24 mouse cellular contexts compared by ENCODE assay signal in genomic region chr4:94281732-94282131, GRCm38 (mm10).
"Had no signal": no experiment of that assay in that cellular context is flagged by ENCODE, and none has a peak within 500 bp of the region (broad histone marks: within the 10 kb centered on the region; RNA-seq: fewer than 3 reads in every experiment).

No protein-coding gene starts in this region.

- H3K27ac ChIP-seq: heart, adult 2 months; heart, embryonic 13.5 days; heart, embryonic 15.5 days; hindbrain, embryonic 13.5 days; hindbrain, embryonic 15.5 days; hindbrain, postnatal 0 days; layer of hippocampus, adult 2 months; left cerebral cortex, adult 2 months; limb, embryonic 10.5 days; limb, embryonic 12.5 days; liver, embryonic 13.5 days had no signal

- H3K4me1 ChIP-seq: heart, embryonic 13.5 days; heart, embryonic 15.5 days; hindbrain, embryonic 13.5 days; hindbrain, embryonic 15.5 days; limb, embryonic 10.5 days; limb, embryonic 12.5 days; liver, embryonic 13.5 days had no signal

- H3K36me3 ChIP-seq: heart, embryonic 13.5 days; heart, embryonic 15.5 days; hindbrain, embryonic 13.5 days; hindbrain, embryonic 15.5 days; limb, embryonic 10.5 days; limb, embryonic 12.5 days; liver, embryonic 13.5 days had no signal

- H3K4me2 ChIP-seq: heart, embryonic 11.5 days; heart, embryonic 13.5 days; heart, embryonic 15.5 days; hindbrain, embryonic 13.5 days; hindbrain, embryonic 15.5 days; limb, embryonic 12.5 days; liver, embryonic 11.5 days; liver, embryonic 13.5 days had no signal

- H3K27me3 ChIP-seq: heart, embryonic 13.5 days; heart, embryonic 15.5 days; hindbrain, embryonic 13.5 days; hindbrain, embryonic 15.5 days; limb, embryonic 12.5 days; liver, embryonic 13.5 days had no signal

- H3K4me3 ChIP-seq: heart, adult 2 months; heart, embryonic 13.5 days; heart, embryonic 15.5 days; hindbrain, embryonic 13.5 days; hindbrain, embryonic 15.5 days; layer of hippocampus, adult 2 months; left cerebral cortex, adult 2 months; limb, embryonic 10.5 days; limb, embryonic 12.5 days; liver, embryonic 13.5 days had no signal

- H3K9ac ChIP-seq: heart, embryonic 13.5 days; heart, embryonic 15.5 days; hindbrain, embryonic 13.5 days; hindbrain, embryonic 15.5 days; limb, embryonic 12.5 days; liver, embryonic 13.5 days had no signal

- H3K9me3 ChIP-seq: heart, embryonic 13.5 days; heart, embryonic 15.5 days; hindbrain, embryonic 13.5 days; hindbrain, embryonic 15.5 days; limb, embryonic 10.5 days; limb, embryonic 12.5 days; liver, embryonic 13.5 days had no signal

- ATAC-seq: hindbrain, postnatal 0 days; intestine, embryonic 16.5 days had no signal

- DNase-seq: gastrocnemius, postnatal 14 days; gastrocnemius, postnatal 36 days; heart, adult 11 months; heart, adult 2 months; heart, postnatal 14 days; heart, postnatal 36 days; kidney, adult 18-20 months; kidney, adult 8-10 months; kidney, postnatal 10 days; kidney, postnatal 4 days; liver; liver, embryonic 13.5 days had no signal
